Mouse (Mus musculus): ENCODE data around the gene Rbm5. TPM values are rescaled to one million over a fixed set of nuclear protein-coding genes. Genes with fewer than 3 reads are reported as not detected.
A peak's percentile ranks its signal among the peaks of the same experiment; 100 is the strongest.

Gene Rbm5
- 119 and 128 TPM in 2 replicates for polyA plus RNA-seq (2015; fragmentation: Nextera tagmentation; extraction: Ambion mirVana)

DNA sequence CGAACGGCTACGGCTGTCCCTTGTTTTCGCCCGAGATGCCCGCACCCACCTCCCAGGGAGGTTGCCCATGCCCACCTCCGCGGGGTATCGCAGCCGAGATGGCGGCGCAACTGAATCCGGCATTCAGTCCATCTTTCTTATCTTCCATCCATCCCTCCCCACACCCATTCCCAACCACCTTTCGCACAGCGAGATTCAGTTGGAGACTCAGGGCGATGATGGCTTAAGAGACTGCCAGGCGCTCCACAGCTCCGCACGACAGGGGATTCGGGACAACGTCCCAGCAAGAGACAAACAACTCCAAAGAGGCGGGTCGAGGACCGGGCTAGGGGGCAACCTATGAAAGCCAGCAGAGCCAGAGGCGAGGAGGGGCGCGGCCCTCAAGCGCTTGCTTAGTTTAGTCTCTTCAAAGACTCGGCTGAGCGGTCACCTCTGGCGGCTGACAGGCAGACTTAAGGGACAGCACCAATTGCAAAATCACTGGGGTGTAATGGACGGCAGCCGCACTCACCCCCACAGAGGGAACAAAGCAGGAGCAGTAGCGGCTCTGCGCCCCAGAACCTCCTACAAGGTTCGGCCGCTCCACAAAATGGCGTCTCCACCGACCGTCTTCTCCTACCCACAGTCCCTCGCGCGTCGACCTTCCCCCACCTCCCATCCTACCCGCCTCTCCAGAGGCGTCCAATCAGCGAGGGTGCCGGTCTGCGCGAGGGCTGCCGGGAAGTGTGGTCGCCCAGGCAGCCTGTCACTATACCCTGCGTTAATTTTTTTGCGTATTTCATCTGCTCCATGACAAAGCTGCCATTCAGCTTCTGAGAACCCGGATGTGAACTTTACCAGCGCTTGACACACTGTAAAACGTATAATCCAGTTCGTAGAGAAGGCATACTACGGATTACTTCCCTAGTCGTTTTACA, at the start of gene Rbm5:
Rbm5 (minus strand) TSS at position 623 of the 917 bp plus-strand sequence.
- WGBS: under 1% methylated on average over 60 of the region's 60 CpGs
- Histone ChIP-seq H3K4me1 (ENCODE audit: insufficient read depth, low read depth, low read length) (peaks cover 4% of the 10 kb centered on the region; the same call in 1 of the 2 replicates), H3K36me3 (ENCODE audit: insufficient read depth, low read length) (peaks cover 17% of the 10 kb centered on the region)

DNA sequence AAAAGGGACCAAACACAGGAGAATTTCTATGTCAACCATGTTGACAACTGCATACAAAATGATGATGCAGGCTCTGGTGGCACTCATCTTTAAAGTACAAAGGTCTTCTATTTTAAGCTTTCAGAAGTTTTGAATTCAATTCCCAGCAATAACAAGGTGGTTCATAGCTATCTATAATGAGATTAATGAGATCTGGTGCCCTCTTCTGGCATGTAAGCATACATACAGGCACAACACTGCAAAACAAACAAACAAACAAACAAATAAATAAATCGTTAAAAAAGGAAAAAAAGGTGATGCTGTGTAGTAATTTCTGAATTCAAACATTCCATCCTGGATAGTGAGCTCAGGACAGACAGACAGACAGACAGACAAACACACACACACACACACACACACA, 41.3 kb upstream of the Rbm5 start:
- Histone ChIP-seq H3K27me3 (replicated peaks; ENCODE audit: insufficient read depth, low read length) (no peaks in the 10 kb centered on the region), H3K4me2 (replicated peaks; ENCODE audit: low read depth, low read length) (no peak overlapping the region), H3K27ac (ENCODE audit: low read length) (no peak overlapping the region), H3K36me3 (ENCODE audit: insufficient read depth, low read length) (peaks cover 5% of the 10 kb centered on the region; the same call in 1 of the 2 replicates), H3K4me3 (ENCODE audit: low read depth, low read length) (no peak overlapping the region), H3K4me1 (ENCODE audit: insufficient read depth, low read depth, low read length) (no peaks in the 10 kb centered on the region), H3K9ac (replicated peaks; ENCODE audit: low read depth) (no peak overlapping the region), H3K9me3 (ENCODE audit: low read length) (no peaks in the 10 kb centered on the region)
- ATAC-seq (no peak), DNase-seq (ENCODE audit: low spot score) (no peak)
- no peak for TF ChIP-seq EP300 (IDR thresholded peaks at IDR 0.05)
- 85% methylated on average over 1 of the region's 1 CpGs for WGBS

More for the DNA sequence above, at the start of gene Rbm5:
- H3K9me3 ChIP-seq (ENCODE audit: low read length): no peaks in the 10 kb centered on the region
- peak; percentile 100 for ATAC-seq
- DNase-seq (ENCODE audit: low spot score): peak; percentile 99
- peak within 1 kb of the TSS; percentile 93 for H3K27ac ChIP-seq (ENCODE audit: low read length)
- TF ChIP-seq EP300 (IDR thresholded peaks at IDR 0.05): peak; percentile 59
- no peak for TF ChIP-seq CTCF (IDR thresholded peaks at IDR 0.05)
- H3K9ac ChIP-seq (replicated peaks; ENCODE audit: low read depth): peak within 1 kb of the TSS; percentile 100
- peak within 1 kb of the TSS; percentile 51 for H3K4me2 ChIP-seq (replicated peaks; ENCODE audit: low read depth, low read length)
- no peaks in the 10 kb centered on the region for H3K27me3 ChIP-seq (replicated peaks; ENCODE audit: insufficient read depth, low read length)
- H3K4me3 ChIP-seq (ENCODE audit: low read depth, low read length): peak within 1 kb of the TSS; percentile 98

GRCm38 (mm10) chr9:107810985-107811384, 40.2 kb upstream of the Rbm5 start:
- 96% methylated on average over 2 of the region's 2 CpGs for WGBS
- Histone ChIP-seq H3K36me3 (ENCODE audit: insufficient read depth, low read length) (peaks cover 5% of the 10 kb centered on the region; the same call in 1 of the 2 replicates), H3K4me2 (replicated peaks; ENCODE audit: low read depth, low read length) (no peak overlapping the region), H3K4me3 (ENCODE audit: low read depth, low read length) (no peak overlapping the region), H3K9ac (replicated peaks; ENCODE audit: low read depth) (no peak overlapping the region), H3K27me3 (replicated peaks; ENCODE audit: insufficient read depth, low read length) (no peaks in the 10 kb centered on the region), H3K9me3 (ENCODE audit: low read length) (no peaks in the 10 kb centered on the region), H3K27ac (ENCODE audit: low read length) (no peak overlapping the region), H3K4me1 (ENCODE audit: insufficient read depth, low read depth, low read length) (no peaks in the 10 kb centered on the region)
- TF ChIP-seq CTCF (IDR thresholded peaks at IDR 0.05): no peak
- TF ChIP-seq EP300 (IDR thresholded peaks at IDR 0.05): no peak
- no peak for DNase-seq (ENCODE audit: low spot score)
- ATAC-seq: no peak

DNA sequence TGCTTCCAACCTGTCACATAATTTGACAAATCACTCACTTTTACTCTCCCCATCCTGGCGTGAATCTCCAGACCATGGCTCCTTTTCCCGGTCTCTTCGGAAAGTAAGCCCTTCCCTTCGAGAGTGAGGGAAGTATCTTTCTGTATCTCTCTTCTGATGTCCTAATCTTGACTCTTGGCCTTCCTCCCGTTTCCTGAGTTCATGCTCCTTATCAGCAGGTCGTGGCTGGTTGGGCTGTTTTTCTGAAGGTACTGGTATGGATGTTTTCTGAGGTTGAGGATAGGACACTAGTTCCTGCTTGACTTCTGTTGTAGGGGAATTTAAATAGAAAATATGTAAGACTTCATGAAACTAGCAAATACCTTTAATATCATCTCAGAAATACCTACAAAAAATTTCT, 20.9 kb upstream of the Rbm5 start:
- H3K9ac ChIP-seq (replicated peaks; ENCODE audit: low read depth): no peak overlapping the region
- ATAC-seq (no peak), DNase-seq (ENCODE audit: low spot score) (no peak)
- peaks cover 32% of the 10 kb centered on the region for H3K36me3 ChIP-seq (ENCODE audit: insufficient read depth, low read length)
- no peak overlapping the region for H3K4me2 ChIP-seq (replicated peaks; ENCODE audit: low read depth, low read length)
- H3K4me1 ChIP-seq (ENCODE audit: insufficient read depth, low read depth, low read length): no peaks in the 10 kb centered on the region
- H3K9me3 ChIP-seq (ENCODE audit: low read length): no peaks in the 10 kb centered on the region
- 72% methylated on average over 6 of the region's 6 CpGs for WGBS
- no peak for TF ChIP-seq CTCF (IDR thresholded peaks at IDR 0.05)
- no peaks in the 10 kb centered on the region for H3K27me3 ChIP-seq (replicated peaks; ENCODE audit: insufficient read depth, low read length)
- no peak overlapping the region for H3K4me3 ChIP-seq (ENCODE audit: low read depth, low read length)
- H3K27ac ChIP-seq (ENCODE audit: low read length): no peak overlapping the region

DNA sequence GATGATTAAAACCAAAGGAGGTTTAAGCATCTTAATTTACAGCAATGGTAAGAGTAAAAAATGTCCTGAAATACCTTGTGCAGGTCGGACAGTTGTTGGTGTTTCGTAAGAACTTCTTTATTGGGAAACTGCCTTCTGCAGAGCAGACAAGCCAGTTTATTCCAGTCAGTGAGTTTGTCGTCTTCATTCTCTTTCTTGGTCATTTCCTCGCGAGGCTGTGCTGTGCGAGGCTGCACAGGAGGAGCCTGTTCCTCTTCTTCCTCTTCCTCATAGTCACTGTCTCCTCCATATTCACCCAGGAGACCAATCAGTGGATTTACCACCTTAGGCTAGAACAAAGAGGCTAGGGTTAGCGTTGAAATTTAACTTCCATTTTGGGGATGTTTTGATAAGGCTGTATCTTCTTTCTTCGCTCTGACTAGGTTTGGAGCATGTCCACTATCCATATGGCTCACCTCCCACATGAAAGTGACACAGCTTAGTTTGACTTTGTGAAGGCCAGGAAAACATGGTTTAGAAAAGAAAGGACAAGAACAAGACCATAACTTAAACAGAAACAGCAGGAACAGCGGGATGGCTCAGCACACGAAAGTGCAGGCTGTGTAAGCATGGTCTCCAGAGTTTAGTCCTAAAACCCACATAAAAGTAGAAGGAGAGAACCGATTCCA, 11.9 kb upstream of the Rbm5 start:
- Histone ChIP-seq H3K4me1 (ENCODE audit: insufficient read depth, low read depth, low read length) (no peaks in the 10 kb centered on the region), H3K4me2 (replicated peaks; ENCODE audit: low read depth, low read length) (no peak overlapping the region), H3K9ac (replicated peaks; ENCODE audit: low read depth) (no peak overlapping the region), H3K27ac (ENCODE audit: low read length) (no peak overlapping the region), H3K27me3 (replicated peaks; ENCODE audit: insufficient read depth, low read length) (no peaks in the 10 kb centered on the region), H3K9me3 (ENCODE audit: low read length) (no peaks in the 10 kb centered on the region), H3K4me3 (ENCODE audit: low read depth, low read length) (no peak overlapping the region), H3K36me3 (ENCODE audit: insufficient read depth, low read length) (peaks cover 49% of the 10 kb centered on the region)
- ATAC-seq (no peak), DNase-seq (ENCODE audit: low spot score) (no peak)
- TF ChIP-seq CTCF (IDR thresholded peaks at IDR 0.05) (no peak), EP300 (IDR thresholded peaks at IDR 0.05) (no peak)
- WGBS: 96% methylated on average over 11 of the region's 11 CpGs

DNA sequence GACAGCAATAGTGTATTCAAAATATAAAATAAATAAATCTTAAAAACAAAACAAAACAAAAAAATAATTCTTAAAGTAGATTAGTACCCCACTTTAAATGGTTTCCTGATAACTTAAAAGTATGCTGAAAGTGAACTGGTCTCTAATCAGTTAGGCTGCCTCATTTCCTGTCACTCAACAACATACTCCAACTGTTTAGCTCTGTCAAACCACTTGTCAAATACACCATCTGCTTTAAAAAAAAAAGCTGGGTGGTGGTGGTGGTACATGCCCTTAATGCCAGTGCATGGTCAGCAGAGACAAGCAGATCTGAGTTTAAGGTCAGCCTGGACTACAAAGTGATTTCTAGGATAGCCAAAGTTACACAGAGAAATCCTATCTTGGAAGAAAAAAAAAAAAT, 6.0 kb upstream of the Rbm5 start:
- no peaks in the 10 kb centered on the region for H3K27me3 ChIP-seq (replicated peaks; ENCODE audit: insufficient read depth, low read length)
- ATAC-seq (no peak), DNase-seq (ENCODE audit: low spot score) (no peak)
- peaks cover 22% of the 10 kb centered on the region; the same call in 1 of the 2 replicates for H3K36me3 ChIP-seq (ENCODE audit: insufficient read depth, low read length)
- H3K4me2 ChIP-seq (replicated peaks; ENCODE audit: low read depth, low read length): no peak overlapping the region
- no peaks in the 10 kb centered on the region for H3K4me1 ChIP-seq (ENCODE audit: insufficient read depth, low read depth, low read length)
- no peak overlapping the region for H3K27ac ChIP-seq (ENCODE audit: low read length)
- no peak overlapping the region for H3K4me3 ChIP-seq (ENCODE audit: low read depth, low read length)
- no peak overlapping the region for H3K9ac ChIP-seq (replicated peaks; ENCODE audit: low read depth)
- TF ChIP-seq CTCF (IDR thresholded peaks at IDR 0.05) (no peak), EP300 (IDR thresholded peaks at IDR 0.05) (no peak)
- no peaks in the 10 kb centered on the region for H3K9me3 ChIP-seq (ENCODE audit: low read length)
